Mouse (Mus musculus): Measurements from ENCODE around the gene Phf5a.

Phf5a gene

DNA sequence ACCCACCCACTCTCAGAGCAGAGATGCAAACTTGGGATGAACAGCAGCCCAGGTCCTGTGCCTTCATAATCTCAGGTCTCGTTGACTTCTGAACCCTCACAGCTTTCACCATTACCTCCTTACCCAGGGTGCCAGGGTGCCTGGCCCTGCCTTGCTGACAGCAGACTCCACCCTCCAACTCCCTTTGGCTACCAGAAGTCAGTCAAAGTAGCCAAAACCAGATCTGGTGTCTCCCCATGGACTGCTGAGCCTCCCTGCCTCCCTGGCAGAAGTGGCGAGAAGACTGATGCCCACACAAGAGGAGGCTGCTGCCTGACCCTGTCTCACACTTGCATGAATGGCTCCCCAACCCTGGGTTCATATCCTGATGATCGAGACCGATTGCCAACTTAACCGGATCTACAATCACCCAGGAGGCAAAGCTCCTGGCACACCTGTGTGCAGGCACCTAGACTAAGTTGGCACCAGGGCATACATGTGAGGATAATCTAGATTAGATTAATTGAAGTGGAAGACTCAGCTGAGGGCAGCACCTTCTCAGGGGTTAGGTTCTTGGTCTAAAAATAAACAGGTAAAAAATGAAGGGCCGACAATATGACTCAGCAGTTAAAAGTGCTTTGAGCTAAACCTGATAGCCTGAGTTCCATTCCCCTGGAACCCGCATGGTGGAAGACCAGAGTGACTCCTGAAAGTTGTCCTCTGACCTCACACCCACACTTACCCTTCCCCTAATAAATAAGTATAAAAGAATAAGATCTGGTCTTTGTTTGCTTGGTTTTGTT lies 43.1 kb downstream of the Phf5a start:
- DNase-seq (ENCODE audit: low read depth), result no peak

GRCm38 (mm10) chr15:81824832-81825231 lies 46.9 kb downstream of the Phf5a start:
- DNase-seq (ENCODE audit: low read depth), result no peak

DNA sequence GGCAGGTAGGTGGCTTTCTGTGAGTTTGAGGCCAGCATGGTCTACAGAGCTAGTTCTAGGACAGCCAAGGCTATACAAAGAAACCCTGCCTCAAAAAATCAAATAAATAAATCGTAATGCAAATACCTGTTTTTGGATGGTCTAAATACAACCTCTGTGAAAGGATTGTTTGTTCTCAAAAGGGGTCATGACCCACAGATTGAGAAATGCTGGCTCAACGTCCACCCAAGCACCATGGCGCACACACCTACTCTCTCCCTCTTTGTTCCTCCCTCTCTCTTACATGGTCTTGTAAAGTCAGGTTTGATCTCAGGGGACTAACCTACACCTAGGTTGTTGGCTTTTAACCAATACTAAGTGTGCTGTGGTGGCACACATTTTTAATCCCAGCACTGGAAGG lies 49.1 kb downstream of the Phf5a start:
- DNase-seq (ENCODE audit: low read depth), result no peak

DNA sequence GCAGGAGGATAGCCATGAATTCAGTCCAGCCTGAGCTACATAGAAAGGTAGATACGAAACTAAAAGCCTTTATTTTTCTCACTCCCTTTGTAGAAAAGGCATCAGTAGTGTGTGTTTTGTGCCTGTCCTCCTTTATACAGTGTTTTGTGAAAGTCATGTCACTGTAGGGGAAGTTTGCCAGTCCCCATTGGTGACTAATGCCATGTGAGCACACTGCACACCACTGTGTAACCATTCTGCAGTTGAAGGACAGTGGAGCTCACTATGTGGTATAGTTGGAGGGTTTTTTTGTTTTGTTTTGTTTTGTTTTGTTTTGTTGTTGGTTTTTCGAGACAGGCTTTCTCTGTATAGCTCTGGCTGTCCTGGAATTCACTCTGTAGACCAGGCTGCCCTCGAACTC lies 53.3 kb downstream of the Phf5a start:
- DNase-seq (ENCODE audit: low read depth), result no peak

DNA sequence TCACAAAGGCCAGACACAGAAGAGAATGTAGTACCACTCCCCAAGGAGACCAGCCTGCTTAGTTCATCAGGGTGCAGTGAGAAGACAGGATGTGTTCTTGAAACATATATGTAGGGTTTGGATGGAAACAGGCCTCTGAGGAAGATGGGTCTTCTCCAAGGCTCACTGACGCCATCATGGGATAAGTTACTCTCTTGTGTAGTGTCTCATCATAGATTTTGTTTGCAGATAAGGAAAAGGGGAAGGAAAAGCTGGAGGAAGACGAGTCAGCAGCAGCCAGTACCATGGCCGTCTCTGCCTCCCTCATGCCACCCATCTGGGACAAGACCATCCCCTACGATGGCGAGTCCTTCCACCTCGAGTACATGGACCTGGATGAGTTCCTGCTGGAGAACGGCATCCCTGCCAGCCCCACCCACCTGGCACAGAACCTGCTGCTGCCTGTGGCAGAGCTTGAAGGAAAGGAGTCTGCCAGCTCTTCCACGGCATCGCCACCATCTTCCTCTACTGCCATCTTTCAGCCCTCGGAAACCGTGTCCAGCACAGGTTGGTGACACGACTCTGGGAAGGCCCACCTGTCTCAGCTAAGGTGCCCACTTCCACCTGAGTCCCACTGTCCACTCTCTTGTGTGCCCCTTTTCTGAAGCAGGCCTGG lies 56.9 kb downstream of the Phf5a start:
- DNase-seq (ENCODE audit: low read depth), result no peak

All from naive thymus-derived CD4-positive, alpha-beta T cell, adult 2 months (primary cell).